Mouse (Mus musculus): ENCODE data around the gene Kcnq1.

- TF ChIP-seq CTCF (conservative IDR thresholded peaks at IDR 0.05; ENCODE audit: low read length): no peak
- no peak for TF ChIP-seq POU5F1 (IDR thresholded peaks at IDR 0.05; ENCODE audit: borderline replicate concordance, low read length)
- TF ChIP-seq NANOG (IDR thresholded peaks at IDR 0.05; ENCODE audit: borderline replicate concordance, low read length): no peak
Measured at GRCm38 (mm10) chr7:143300037-143300436, 193.9 kb downstream of the Kcnq1 start.
